Mouse (Mus musculus) C2C12 (cell line): Measurements from ENCODE around the gene Diras1. TPM values are rescaled to one million over a fixed set of nuclear protein-coding genes. Genes with fewer than 3 reads are reported as not detected.

Source experiments
- H3K27me3 ChIP-seq: one replicate; pipeline ENCODE4 v1.6.1; 2011; ENCODE audit not compliant: control insufficient read depth, insufficient read depth, insufficient read length
- H3K36me3 ChIP-seq: one replicate; pipeline ENCODE4 v1.6.1; 2011; ENCODE audit not compliant: control insufficient read depth, insufficient read depth
- H3K4me3 ChIP-seq: one replicate; pipeline ENCODE4 v1.5.1; 2011; ENCODE audit warnings: mild to moderate bottlenecking, control low read depth; ENCODE audit not compliant: poor library complexity, insufficient read depth, severe bottlenecking
- H3K79me2 ChIP-seq: one replicate; pipeline ENCODE4 v1.6.1; 2011; ENCODE audit not compliant: control insufficient read depth, insufficient read depth
- H3K79me3 ChIP-seq: one replicate; pipeline ENCODE4 v1.6.1; 2011; ENCODE audit warnings: low read depth, control low read depth
- H3ac ChIP-seq: one replicate; pipeline ENCODE3; 2011; ENCODE audit warnings: low read depth; ENCODE audit not compliant: control insufficient read depth, insufficient read length
- CEBPB ChIP-seq: IDR thresholded peaks from one replicate; pipeline ENCODE4 v1.6.1; 2011; ENCODE audit warnings: low read depth, mild to moderate bottlenecking, control low read depth, moderate library complexity
- CTCF ChIP-seq: IDR thresholded peaks from one replicate; pipeline ENCODE4 v1.5.1; 2011; ENCODE audit not compliant: control insufficient read depth, insufficient read depth, insufficient read length
- FOSL1 ChIP-seq: IDR thresholded peaks from one replicate; pipeline ENCODE4 v1.8.0; 2011; ENCODE audit warnings: mild to moderate bottlenecking, low read length; ENCODE audit not compliant: poor library complexity, insufficient read depth, severe bottlenecking
- MAX ChIP-seq: IDR thresholded peaks from one replicate; pipeline ENCODE4 v1.6.1; 2011; ENCODE audit warnings: mild to moderate bottlenecking, control low read depth
- MYOD1 ChIP-seq: IDR thresholded peaks from one replicate; pipeline ENCODE4 v1.6.1; 2011; ENCODE audit warnings: low read depth; ENCODE audit not compliant: control insufficient read depth, insufficient read length
- MYOG ChIP-seq: IDR thresholded peaks from one replicate; pipeline ENCODE4 v1.6.1; 2011; ENCODE audit not compliant: control insufficient read depth, insufficient read length; ENCODE audit errors: extremely low read depth
- USF1 ChIP-seq: IDR thresholded peaks from one replicate; pipeline ENCODE4 v1.6.1; 2011; ENCODE audit warnings: low read depth, mild to moderate bottlenecking, control low read depth, moderate library complexity
- polyA plus RNA-seq: library from polyadenylated mRNA; unstranded; fragments of >200 nt; fragmentation: generic; extraction: Trizol; gene quantifications from one replicate; pipeline ENCODE4 v1.2.1, GENCODE M21; 2012; ENCODE audit warnings: missing spikeins

The Diras1 gene
- polyA plus RNA-seq, 1 experiment, result 0.28 TPM

- Histone ChIP-seq H3K79me2 (no peaks in the 10 kb centered on the region), H3ac (no peak overlapping the region), H3K27me3 (peaks cover 3% of the 10 kb centered on the region), H3K36me3 (no peaks in the 10 kb centered on the region), H3K79me3 (no peaks in the 10 kb centered on the region), H3K4me3 (no peak overlapping the region)
- no peak for TF ChIP-seq USF1
- peak; percentile 9 for TF ChIP-seq MYOD1
Measured at GRCm38 (mm10) chr10:81024346-81024937, 1.0 kb downstream of the Diras1 start.

- H3K27me3 ChIP-seq, result peaks cover 3% of the 10 kb centered on the region
- no peak overlapping the region for H3ac ChIP-seq
- no peaks in the 10 kb centered on the region for H3K79me3 ChIP-seq
- no peak overlapping the region for H3K4me3 ChIP-seq
- no peak for TF ChIP-seq CEBPB
- no peak for TF ChIP-seq MYOG
- no peak for TF ChIP-seq MYOD1
- no peak for TF ChIP-seq CTCF
- no peak for TF ChIP-seq FOSL1
- TF ChIP-seq MAX, result no peak
- TF ChIP-seq USF1, result no peak
- H3K36me3 ChIP-seq, result no peaks in the 10 kb centered on the region
- H3K79me2 ChIP-seq, result no peaks in the 10 kb centered on the region
Measured at GRCm38 (mm10) chr10:81022744-81023143, 2.7 kb downstream of the Diras1 start.

GRCm38 (mm10) chr10:81021547-81022110, 3.8 kb downstream of the Diras1 start:
- TF ChIP-seq CEBPB, result no peak
- no peak for TF ChIP-seq CTCF
- no peak for TF ChIP-seq FOSL1
- TF ChIP-seq USF1, result no peak
- no peak for TF ChIP-seq MYOG
- no peak for TF ChIP-seq MYOD1
- TF ChIP-seq MAX, result no peak
- Histone ChIP-seq H3K36me3 (no peaks in the 10 kb centered on the region), H3K79me2 (no peaks in the 10 kb centered on the region), H3K4me3 (no peak overlapping the region), H3ac (peak overlapping the region; percentile 3), H3K27me3 (peaks cover 3% of the 10 kb centered on the region), H3K79me3 (no peaks in the 10 kb centered on the region)

- no peaks in the 10 kb centered on the region for H3K79me3 ChIP-seq
- no peaks in the 10 kb centered on the region for H3K79me2 ChIP-seq
- no peaks in the 10 kb centered on the region for H3K36me3 ChIP-seq
- no peak overlapping the region for H3K4me3 ChIP-seq
- TF ChIP-seq MYOG (no peak), MAX (no peak), CTCF (no peak), USF1 (no peak), CEBPB (no peak), MYOD1 (no peak), FOSL1 (no peak)
- no peak overlapping the region for H3ac ChIP-seq
- H3K27me3 ChIP-seq, result peaks cover 3% of the 10 kb centered on the region
Measured at GRCm38 (mm10) chr10:81020207-81020606, 5.3 kb downstream of the Diras1 start.

GRCm38 (mm10) chr10:81019687-81020086, 5.8 kb downstream of the Diras1 start:
- no peak overlapping the region for H3ac ChIP-seq
- no peak for TF ChIP-seq CEBPB
- TF ChIP-seq MYOG, result no peak
- no peak for TF ChIP-seq MAX
- TF ChIP-seq CTCF, result no peak
- no peaks in the 10 kb centered on the region for H3K79me3 ChIP-seq
- H3K4me3 ChIP-seq, result no peak overlapping the region
- H3K79me2 ChIP-seq, result no peaks in the 10 kb centered on the region
- H3K27me3 ChIP-seq, result peaks cover 3% of the 10 kb centered on the region
- no peaks in the 10 kb centered on the region for H3K36me3 ChIP-seq

GRCm38 (mm10) chr10:81018326-81018725, 7.1 kb downstream of the Diras1 start:
- Histone ChIP-seq H3ac (no peak overlapping the region), H3K79me2 (no peaks in the 10 kb centered on the region), H3K36me3 (no peaks in the 10 kb centered on the region), H3K4me3 (no peak overlapping the region), H3K27me3 (peaks cover 12% of the 10 kb centered on the region), H3K79me3 (no peaks in the 10 kb centered on the region)
- no peak for TF ChIP-seq CEBPB
- TF ChIP-seq MYOD1, result no peak
- TF ChIP-seq CTCF, result no peak
